Mouse (Mus musculus) MEL (cell line): ENCODE data around the gene Pigf. TPM values are rescaled to one million over a fixed set of nuclear protein-coding genes. Genes with fewer than 3 reads are reported as not detected.

Experiments
- DNase-seq: peaks from one replicate; pipeline ENCODE4 v3.0.0; 2011; ENCODE audit warnings: low read depth, low spot score
- H3K27ac ChIP-seq: 2 replicates; pipeline ENCODE4 v1.5.1; 2012; ENCODE audit warnings: low read depth, mild to moderate bottlenecking, control low read depth, low read length, moderate library complexity; ENCODE audit not compliant: control insufficient read depth
- H3K27me3 ChIP-seq, 2 experiments: fragments of 150-350 bp in 1 of 2; sonication (generic) in 1 of 2; 2 replicates each; pipeline ENCODE4 v1.6.1; 2012; ENCODE audit warnings: low read length in 2 of 2, mild to moderate bottlenecking in 2 of 2, improper control_type of control experiment in 1 of 2, moderate library complexity in 1 of 2; ENCODE audit not compliant: insufficient read depth in 2 of 2, control insufficient read depth in 1 of 2
- H3K36me3 ChIP-seq, 2 experiments: 2 replicates each; pipeline ENCODE4 v1.6.1; 2012 to 2014; ENCODE audit warnings: low read length in 2 of 2, improper control_type of control experiment in 1 of 2, inconsistent platforms in 1 of 2, mild to moderate bottlenecking in 1 of 2; ENCODE audit not compliant: insufficient read depth in 2 of 2, control insufficient read depth in 1 of 2
- H3K4me1 ChIP-seq, 2 experiments: fragments of 150-350 bp in 1 of 2; sonication (generic) in 1 of 2; 2 replicates each; pipeline ENCODE4 v1.6.1; 2012; ENCODE audit warnings: low read length in 2 of 2, improper control_type of control experiment in 1 of 2, mild to moderate bottlenecking in 1 of 2; ENCODE audit not compliant: insufficient read depth in 2 of 2, control insufficient read depth in 1 of 2
- H3K4me3 ChIP-seq, 2 experiments: fragments of 150-350 bp in 1 of 2; sonication (generic) in 1 of 2; 2 replicates each; pipeline ENCODE4 v1.5.1; 2012; ENCODE audit warnings: low read depth in 2 of 2, low read length in 2 of 2, mild to moderate bottlenecking in 2 of 2, moderate library complexity in 2 of 2, control low read depth in 1 of 2, improper control_type of control experiment in 1 of 2; ENCODE audit not compliant: control insufficient read depth in 1 of 2, insufficient read depth in 1 of 2
- H3K79me2 ChIP-seq: 2 replicates; pipeline ENCODE4 v1.6.1; 2012; ENCODE audit warnings: mild to moderate bottlenecking, low read length, moderate library complexity; ENCODE audit not compliant: control insufficient read depth, poor library complexity, insufficient read depth
- H3K9ac ChIP-seq: 2 replicates; pipeline ENCODE4 v1.6.1; 2012; ENCODE audit warnings: low read depth, mild to moderate bottlenecking, control low read depth, low read length, moderate library complexity; ENCODE audit not compliant: control insufficient read depth, poor library complexity, severe bottlenecking
- H3K9me3 ChIP-seq: fragments of 150-350 bp; sonication (generic); replicated peaks from 2 replicates; pipeline ENCODE4 v1.6.1; 2012; ENCODE audit warnings: mild to moderate bottlenecking, low read length, improper control_type of control experiment, moderate library complexity; ENCODE audit not compliant: insufficient read depth
- BHLHE40 ChIP-seq: IDR thresholded peaks from 2 replicates; pipeline ENCODE4 v1.6.1; 2012; ENCODE audit warnings: low read depth, mild to moderate bottlenecking, inconsistent platforms, low read length, improper control_type of control experiment, borderline replicate concordance
- CTCF ChIP-seq, 3 experiments: IDR thresholded peaks in 2 of 3; conservative IDR thresholded peaks in 1 of 3; 2 replicates each; pipeline ENCODE4 v1.5.1; 2011 to 2012; ENCODE audit warnings: low read length in 3 of 3, low read depth in 2 of 3, mild to moderate bottlenecking in 2 of 3, improper control_type of control experiment in 1 of 3, inconsistent platforms in 1 of 3, mixed read lengths in 1 of 3, moderate library complexity in 1 of 3; ENCODE audit not compliant: control insufficient read depth in 1 of 3, insufficient read depth in 1 of 3, poor library complexity in 1 of 3, severe bottlenecking in 1 of 3
- EP300 ChIP-seq, 2 experiments: IDR thresholded peaks; 2 replicates each; pipeline ENCODE4 v1.6.1; 2011; ENCODE audit warnings: improper control_type of control experiment in 2 of 2, low read length in 2 of 2, low read depth in 1 of 2, mild to moderate bottlenecking in 1 of 2
- ETS1 ChIP-seq: IDR thresholded peaks from 2 replicates; pipeline ENCODE4 v1.6.1; 2012; ENCODE audit warnings: low read depth, mild to moderate bottlenecking, inconsistent platforms, low read length, improper control_type of control experiment, moderate library complexity
- GABPA ChIP-seq: IDR thresholded peaks from 2 replicates; pipeline ENCODE4 v1.6.1; 2012; ENCODE audit warnings: low read depth, mild to moderate bottlenecking, inconsistent platforms, low read length, improper control_type of control experiment, moderate library complexity
- GATA1 ChIP-seq: IDR thresholded peaks from 2 replicates; pipeline ENCODE4 v1.6.1; 2011; ENCODE audit warnings: low read depth, low read length, improper control_type of control experiment
- KAT2A ChIP-seq: conservative IDR thresholded peaks from 2 replicates; pipeline ENCODE4 v1.6.1; 2012; ENCODE audit warnings: low read depth, low read length, improper control_type of control experiment, inconsistent platforms
- MAFK ChIP-seq: IDR thresholded peaks from 2 replicates; pipeline ENCODE4 v1.6.1; 2011; ENCODE audit warnings: low read depth, mild to moderate bottlenecking, low read length, improper control_type of control experiment, borderline replicate concordance
- MEF2A ChIP-seq: IDR thresholded peaks from 2 replicates; pipeline ENCODE4 v1.6.1; 2014; ENCODE audit warnings: low read depth, mild to moderate bottlenecking, inconsistent platforms, low read length, improper control_type of control experiment; ENCODE audit not compliant: poor library complexity, insufficient replicate concordance, severe bottlenecking; ENCODE audit errors: extremely low read depth
- MXI1 ChIP-seq: IDR thresholded peaks from 2 replicates; pipeline ENCODE4 v1.6.1; 2011; ENCODE audit warnings: mild to moderate bottlenecking, low read depth, low read length, improper control_type of control experiment
- MYB ChIP-seq: IDR thresholded peaks from 2 replicates; pipeline ENCODE4 v1.6.1; 2011; ENCODE audit warnings: mild to moderate bottlenecking, low read depth, low read length, improper control_type of control experiment
- NELFE ChIP-seq: IDR thresholded peaks from 2 replicates; pipeline ENCODE4 v1.6.1; 2011; ENCODE audit warnings: low read depth, low read length, improper control_type of control experiment
- POLR2A ChIP-seq, 2 experiments: IDR thresholded peaks; 2 replicates each; pipeline ENCODE4 v1.6.1; 2011 to 2012; ENCODE audit warnings: low read length in 2 of 2, mild to moderate bottlenecking in 2 of 2, control low read depth in 1 of 2, improper control_type of control experiment in 1 of 2, low read depth in 1 of 2, moderate library complexity in 1 of 2; ENCODE audit not compliant: control insufficient read depth in 1 of 2, insufficient read depth in 1 of 2, poor library complexity in 1 of 2
- POLR2AphosphoS2 ChIP-seq: IDR thresholded peaks from 2 replicates; pipeline ENCODE4 v1.6.1; 2011; ENCODE audit warnings: low read length, improper control_type of control experiment
- POLR2AphosphoS5 ChIP-seq: IDR thresholded peaks from 2 replicates; pipeline ENCODE4 v1.6.1; 2012; ENCODE audit warnings: low read depth, borderline replicate concordance, mild to moderate bottlenecking, inconsistent platforms, low read length, moderate library complexity, mixed read lengths
- RAD21 ChIP-seq: IDR thresholded peaks from 2 replicates; pipeline ENCODE4 v1.6.1; 2011; ENCODE audit warnings: mild to moderate bottlenecking, low read depth, low read length, improper control_type of control experiment
- TAL1 ChIP-seq: IDR thresholded peaks from 2 replicates; pipeline ENCODE4 v1.6.1; 2012; ENCODE audit warnings: mild to moderate bottlenecking, inconsistent platforms, low read length, moderate library complexity, mixed read lengths
- TCF12 ChIP-seq: IDR thresholded peaks from 2 replicates; pipeline ENCODE4 v1.6.1; 2014; ENCODE audit warnings: low read depth, mild to moderate bottlenecking, inconsistent platforms, low read length, improper control_type of control experiment, moderate library complexity
- USF2 ChIP-seq, 2 experiments: IDR thresholded peaks; 2 replicates each; pipeline ENCODE4 v1.6.1; 2011 to 2012; ENCODE audit warnings: improper control_type of control experiment in 2 of 2, low read length in 2 of 2, borderline replicate concordance in 1 of 2, inconsistent platforms in 1 of 2, low read depth in 1 of 2, mild to moderate bottlenecking in 1 of 2; ENCODE audit not compliant: insufficient read depth in 1 of 2
- ZKSCAN1 ChIP-seq: IDR thresholded peaks from 2 replicates; pipeline ENCODE4 v1.6.1; 2012; ENCODE audit warnings: low read depth, mild to moderate bottlenecking, inconsistent platforms, low read length, improper control_type of control experiment, moderate library complexity
- ZNF384 ChIP-seq: IDR thresholded peaks from 2 replicates; pipeline ENCODE4 v1.6.1; 2012; ENCODE audit warnings: low read depth, mild to moderate bottlenecking, inconsistent platforms, low read length, improper control_type of control experiment
- polyA plus RNA-seq, 2 experiments: library from polyadenylated mRNA; stranded (reverse) in 1 of 2; unstranded in 1 of 2; fragments of >175 nt in 1 of 2; fragments of >200 nt in 1 of 2; gene quantifications; 2 replicates each; pipeline versions ENCODE4 v1.2.1 to v1.2.4; 2012; ENCODE audit warnings: low replicate concordance in 2 of 2, low read depth in 1 of 2; ENCODE audit not compliant: insufficient read length in 2 of 2, insufficient read depth in 1 of 2, missing spikeins in 1 of 2
- total RNA-seq: library from RNA; depleted of rRNA; stranded (reverse); fragments of 300-350 nt; gene quantifications from 2 replicates; pipeline ENCODE4 v1.2.3, GENCODE M21; 2012

Gene Pigf
- total and polyA plus RNA-seq, 3 experiments, result 19.2 to 24.8 TPM; not detected in 1

DNA sequence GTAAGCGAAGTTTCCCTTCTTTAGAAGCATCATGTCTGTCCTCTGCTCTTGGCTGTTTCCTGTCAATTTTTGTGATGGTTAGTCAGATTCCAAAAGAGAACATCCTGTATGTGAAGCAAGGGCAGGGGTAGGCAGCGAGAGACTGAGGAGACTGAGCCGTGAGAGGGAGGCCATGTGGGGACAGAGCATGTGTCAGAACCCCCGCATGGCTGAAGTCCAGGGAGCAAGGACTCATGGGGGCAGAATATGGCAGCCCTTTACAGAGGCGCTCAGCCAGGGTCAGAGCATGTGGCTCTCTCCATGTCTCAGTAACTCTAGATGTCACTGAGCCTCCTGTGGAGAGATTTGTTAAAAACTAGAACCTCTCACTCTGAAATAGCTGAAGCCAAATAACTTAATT is 28.7 kb upstream of the Pigf start:
- Histone ChIP-seq H3K27ac (no peak overlapping the region), H3K9ac (no peak overlapping the region)
- TF ChIP-seq ZNF384 (no peak), MAFK (no peak), TAL1 (no peak), EP300 (IDR thresholded peaks at IDR 0.05; ENCODE audit: low read depth in 1 of 2, low read length in 2 of 2) (no peak), GATA1 (no peak), USF2 (IDR thresholded peaks at IDR 0.05; ENCODE audit: borderline replicate concordance in 1 of 2, insufficient read depth in 1 of 2, low read depth in 1 of 2, low read length in 2 of 2) (no peak), POLR2A (IDR thresholded peaks at IDR 0.05; ENCODE audit: control insufficient read depth in 1 of 2, insufficient read depth in 1 of 2, low read depth in 1 of 2, low read length in 2 of 2, poor library complexity in 1 of 2) (no peak), GABPA (no peak), KAT2A (no peak), MEF2A (no peak), RAD21 (no peak), NELFE (no peak), ETS1 (no peak), POLR2AphosphoS2 (no peak)
- TF ChIP-seq, all 39 proteins: peak for 0
- H3K27me3 ChIP-seq, result peaks cover 1 to 2% of the 10 kb centered on the region in 2 experiments; a peak in 2 of 4 replicates
- no peak overlapping the region for H3K4me3 ChIP-seq
- peaks cover 0 to 11% of the 10 kb centered on the region in 2 experiments; a peak in 2 of 4 replicates for H3K4me1 ChIP-seq
- H3K9me3 ChIP-seq, result no peaks in the 10 kb centered on the region
- no peak for DNase-seq
- H3K36me3 ChIP-seq, result no peaks in the 10 kb centered on the region
- H3K79me2 ChIP-seq, result no peaks in the 10 kb centered on the region

GRCm38 (mm10) chr17:87052432-87052831 is 27.2 kb upstream of the Pigf start:
- Histone ChIP-seq H3K27me3 (peaks cover 1 to 2% of the 10 kb centered on the region in 2 experiments; a peak in 3 of 4 replicates), H3K4me3 (no peak overlapping the region), H3K27ac (no peak overlapping the region), H3K79me2 (no peaks in the 10 kb centered on the region), H3K9ac (no peak overlapping the region), H3K9me3 (no peaks in the 10 kb centered on the region), H3K36me3 (no peaks in the 10 kb centered on the region), H3K4me1 (peaks cover 0 to 11% of the 10 kb centered on the region in 2 experiments; a peak in 2 of 4 replicates)
- TF ChIP-seq MXI1 (no peak), POLR2AphosphoS5 (no peak), BHLHE40 (no peak), CTCF (IDR thresholded peaks at IDR 0.05 in 2 of 3, conservative IDR thresholded peaks at IDR 0.05 in 1 of 3; ENCODE audit: control insufficient read depth in 1 of 3, insufficient read depth in 1 of 3, low read depth in 2 of 3, low read length in 3 of 3, poor library complexity in 1 of 3, severe bottlenecking in 1 of 3) (no peak), ZKSCAN1 (no peak), ZNF384 (no peak), MEF2A (no peak), MYB (no peak), NELFE (no peak), GATA1 (no peak), TCF12 (no peak), EP300 (IDR thresholded peaks at IDR 0.05; ENCODE audit: low read depth in 1 of 2, low read length in 2 of 2) (no peak), MAFK (no peak), ETS1 (no peak)
- no peak for DNase-seq
